Mouse (Mus musculus) adrenal gland (tissue): Measurements from ENCODE around the gene Kctd12b.
"Not testable (repeated sequence)": the region's sequence is repeated elsewhere in the genome, so short reads cannot be mapped to it uniquely, and the experiment has no call there.

Experiments
- intact Hi-C: fragments of 180-260 bp; cut with DNase I; formaldehyde crosslinking; loops from one replicate; pipeline ENCODE4 v1.15.1; 2025
- long read RNA-seq, 2 experiments: library from polyadenylated mRNA; unstranded; transcript quantifications; one replicate each; pipeline ENCODE4 v2.0.0; 2020; ENCODE audit warnings: borderline replicate concordance in 1 of 2; ENCODE audit not compliant: insufficient replicate concordance in 1 of 2

Gene Kctd12b
- long read RNA-seq, experiment 1, full-length matches to known transcripts, result 3 of 3 reads
- long read RNA-seq, experiment 1, partial matches to known transcripts, result 0 of 3 reads
- long read RNA-seq, experiment 1, other reads (novel, unspliced or antisense), result 0 of 3 reads
- long read RNA-seq, experiment 2, full-length matches to known transcripts, result 1 of 3 reads
- long read RNA-seq, experiment 2, partial matches to known transcripts, result 0 of 3 reads
- long read RNA-seq, experiment 2, other reads (novel, unspliced or antisense), result 2 of 3 reads

DNA sequence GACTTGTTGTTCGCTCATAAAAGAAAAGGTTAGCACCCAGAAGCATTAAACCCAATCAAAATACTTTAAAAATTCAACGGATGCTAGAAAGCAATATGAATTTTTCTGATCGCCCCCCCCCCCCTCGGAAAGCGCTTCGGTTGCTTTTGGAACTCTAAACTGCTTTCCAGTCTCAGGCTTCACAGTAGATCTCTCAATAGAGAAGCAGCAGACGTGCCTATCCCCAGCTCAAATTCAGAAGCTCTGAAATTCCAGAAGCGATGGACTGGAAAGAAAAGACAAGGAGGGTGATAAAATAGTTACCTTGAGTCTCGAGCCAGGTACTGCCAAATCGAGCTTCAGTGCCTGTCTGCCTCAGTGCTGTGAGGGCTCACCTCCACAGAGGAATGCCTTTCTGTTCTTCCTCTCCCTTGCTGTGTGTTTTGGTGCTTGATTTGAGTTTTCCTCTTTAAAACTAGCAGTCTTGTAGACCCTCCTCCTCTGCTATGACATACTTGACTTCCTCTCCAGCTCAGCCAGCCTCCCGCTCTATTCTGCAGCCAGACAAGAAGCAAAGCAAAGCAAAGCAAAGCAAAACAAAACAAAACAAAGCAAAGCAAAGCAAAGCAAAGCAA lies at the start of gene Kctd12b:
Kctd12b (minus strand) TSS at position 610 of the 614 bp plus-strand sequence.
- intact Hi-C loops, result no loop called here

- intact Hi-C loops, result no loop called here
Observed at GRCm38 (mm10) chrX:153742493-153742892, 46.3 kb upstream of the Kctd12b start.

GRCm38 (mm10) chrX:153735697-153736096 lies 39.5 kb upstream of the Kctd12b start:
- intact Hi-C loops, result no loop called here

DNA sequence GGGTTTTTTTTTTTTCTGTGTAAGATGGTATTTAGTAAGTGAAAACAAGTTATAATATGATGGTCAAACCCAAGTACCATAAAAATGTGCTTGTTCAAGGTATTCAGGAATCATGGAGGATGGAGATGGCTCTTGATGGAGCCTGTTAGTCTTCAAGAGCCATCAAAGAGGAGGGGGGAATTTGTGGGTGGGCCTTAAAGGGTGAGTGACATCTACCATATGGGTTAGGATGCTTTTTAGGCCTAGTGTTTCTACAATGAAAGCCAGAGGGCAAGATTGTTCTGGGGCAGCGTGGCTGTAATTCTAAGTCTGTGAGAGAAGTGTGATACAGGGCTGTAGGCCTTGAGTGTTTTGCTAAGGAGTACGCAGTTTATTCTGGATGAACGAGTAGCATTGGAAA lies 28.2 kb upstream of the Kctd12b start:
- intact Hi-C loops, result no loop called here

DNA sequence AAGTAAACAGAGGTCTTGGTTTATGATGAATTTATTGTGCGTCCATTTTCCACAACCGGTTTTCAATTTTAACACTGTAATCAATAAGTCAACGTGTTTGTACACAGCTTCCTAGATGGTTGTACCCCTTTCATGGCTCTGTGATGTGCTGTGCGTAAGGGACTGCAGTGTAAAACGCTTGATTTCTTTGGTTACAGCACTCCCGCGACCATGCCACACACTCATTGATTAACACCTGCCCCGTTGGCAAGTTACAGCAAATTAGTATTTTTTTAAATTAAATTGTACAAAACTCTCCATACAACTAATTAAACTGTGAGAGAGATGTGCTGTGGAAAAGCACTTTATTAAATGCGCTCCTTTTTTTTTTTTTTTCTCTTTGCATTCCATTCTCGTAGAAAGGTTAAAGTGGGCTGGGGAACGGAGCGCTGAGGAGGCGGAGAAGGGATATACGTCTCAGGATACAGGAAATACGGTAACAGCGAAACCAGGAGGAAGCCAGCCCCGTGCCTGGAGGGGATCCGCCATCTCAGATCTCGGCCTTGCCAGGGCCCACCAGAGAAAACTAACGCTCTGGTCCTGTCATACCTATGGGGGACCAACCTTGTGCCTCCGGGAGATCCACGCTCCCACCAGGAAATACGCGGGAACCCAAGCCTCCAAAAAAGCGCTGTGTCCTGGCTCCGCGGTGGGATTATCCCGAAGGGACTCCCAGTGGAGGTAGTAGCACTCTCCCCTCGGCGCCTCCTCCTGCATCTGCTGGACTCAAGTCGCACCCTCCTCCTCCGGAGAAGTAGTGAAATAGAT lies 27.1 kb upstream of the Kctd12b start, which contains the start of gene Nbdy:
Nbdy (plus strand) TSS at position 481 of the 807 bp plus-strand sequence.
- intact Hi-C loops, result no loop called here

DNA sequence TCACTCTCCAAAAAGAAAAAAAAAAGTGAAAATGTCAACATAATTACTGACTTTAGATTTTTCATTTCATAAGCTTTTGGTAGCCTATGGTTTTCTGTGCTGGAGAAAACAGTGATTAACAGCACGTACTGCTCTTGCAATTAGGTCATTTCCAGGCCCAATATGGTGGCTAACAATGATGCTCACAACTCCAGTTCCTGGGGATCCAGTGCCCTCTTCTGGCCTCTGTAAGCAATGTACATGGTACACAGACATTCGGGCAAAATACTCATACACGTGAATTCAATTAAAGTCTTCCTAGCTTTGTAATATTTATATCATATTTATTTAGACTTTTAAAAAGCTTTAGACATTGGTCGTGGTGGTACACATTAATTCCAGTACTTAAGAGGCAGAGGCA lies 23.4 kb upstream of the Kctd12b start:
- intact Hi-C loops, result no loop called here

DNA sequence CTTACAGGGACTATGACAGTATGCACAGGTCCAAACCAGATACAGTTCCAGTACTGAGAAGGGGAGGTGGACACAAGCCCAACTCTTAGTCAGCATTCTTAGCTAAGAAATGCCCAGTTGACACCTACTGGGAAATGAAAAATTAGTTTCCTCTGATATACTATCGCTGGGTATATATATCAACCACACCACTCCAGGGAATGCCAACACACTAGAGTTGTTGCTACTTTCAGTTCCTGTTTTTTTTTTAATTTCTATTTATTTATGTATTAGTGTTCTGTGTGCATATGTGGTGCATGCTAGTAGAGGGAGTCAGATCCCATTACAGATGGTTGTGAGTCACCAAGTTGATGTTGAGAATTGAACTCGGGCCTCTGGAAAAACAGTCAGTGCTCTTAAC lies 20.5 kb upstream of the Kctd12b start:
- intact Hi-C loops, result no loop called here

DNA sequence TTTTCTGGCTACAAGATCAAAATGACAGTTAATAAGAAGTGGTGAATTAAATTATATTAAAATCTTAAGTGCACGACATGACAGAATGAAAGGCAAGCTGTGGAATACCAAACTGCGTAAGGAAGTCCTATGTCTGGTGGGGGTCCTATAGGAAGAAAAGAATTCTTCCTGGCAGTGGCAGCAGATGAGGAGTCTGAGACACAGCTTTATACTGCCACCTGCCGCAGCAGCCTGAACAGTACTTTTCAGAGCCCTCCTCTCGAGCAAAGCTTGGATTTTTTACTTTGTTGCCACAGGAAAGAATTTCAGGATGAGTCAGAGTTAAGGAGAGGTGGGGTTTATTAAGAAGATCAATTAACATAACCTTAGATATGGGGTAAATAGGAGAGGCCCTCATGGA lies 11.5 kb upstream of the Kctd12b start:
- intact Hi-C loops, result loop anchor here (2.0 to 10.0 kb wide), 2 partner anchors 71 to 313 kb away; no protein-coding TSS in a partner anchor

DNA sequence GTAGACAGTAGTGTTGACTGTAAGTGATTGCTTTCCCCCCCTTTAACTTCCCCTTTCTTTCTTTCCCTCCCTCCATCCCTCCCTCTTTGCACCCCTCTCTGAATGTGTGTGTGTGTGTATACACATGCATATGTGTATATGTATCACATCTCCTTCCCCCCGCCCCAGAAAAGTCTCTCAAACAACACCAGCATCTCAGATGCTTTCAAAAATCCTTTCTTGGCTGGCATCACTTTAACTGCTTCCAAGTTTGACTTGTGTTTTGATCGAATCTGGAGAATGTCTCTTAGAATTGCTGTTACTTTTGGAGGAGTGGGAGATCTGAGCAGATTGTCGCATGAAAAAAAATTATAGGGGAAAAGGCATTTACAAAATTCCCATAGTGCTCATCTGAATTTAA lies 4.3 kb upstream of the Kctd12b start:
- intact Hi-C loops, result loop anchor here (10.0 kb wide), 1 partner anchor 306 kb away; no protein-coding TSS in a partner anchor

GRCm38 (mm10) chrX:153668233-153668632 lies 28.0 kb downstream of the Kctd12b start:
- intact Hi-C loops, result not testable (repeated sequence)

DNA sequence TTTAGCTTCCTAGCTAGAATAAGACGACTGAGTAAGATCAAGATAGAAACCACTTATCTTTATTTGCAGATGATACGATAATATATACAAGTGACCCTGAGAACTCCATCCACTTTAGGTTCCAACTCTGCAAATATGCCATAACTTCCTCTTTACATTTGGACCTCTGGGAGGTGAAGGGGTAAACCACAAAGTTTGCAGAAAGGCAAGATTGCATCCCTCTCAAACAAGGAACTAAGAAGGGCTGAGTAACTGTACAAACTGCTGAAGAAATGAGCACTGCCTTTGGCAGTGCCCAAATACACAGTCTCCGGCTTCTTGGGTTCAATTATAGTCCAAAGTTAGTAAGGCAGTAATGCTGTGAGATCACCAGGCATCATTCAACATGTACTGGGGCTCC lies 31.3 kb downstream of the Kctd12b start:
- intact Hi-C loops, result no loop called here

GRCm38 (mm10) chrX:153656949-153657348 lies 39.2 kb downstream of the Kctd12b start:
- intact Hi-C loops, result no loop called here

DNA sequence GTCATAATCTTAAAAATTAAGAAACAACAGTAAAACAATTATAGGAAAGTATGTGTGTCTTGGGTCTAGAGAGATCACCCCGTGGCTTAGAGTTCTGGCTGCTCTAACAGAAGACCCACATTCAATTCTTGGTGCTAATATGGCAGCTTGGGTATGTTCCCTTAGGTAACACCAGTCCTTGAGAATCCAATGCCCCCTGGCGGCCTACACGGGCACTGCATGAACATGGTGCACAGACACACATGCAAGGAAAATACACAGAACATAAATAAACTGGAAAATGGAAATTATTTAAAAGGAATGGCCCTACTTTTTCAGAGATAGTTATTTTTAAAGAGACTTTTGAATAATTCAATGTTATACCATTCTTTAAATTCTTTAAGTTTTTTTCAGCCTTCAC lies 55.6 kb downstream of the Kctd12b start:
- intact Hi-C loops, result no loop called here

DNA sequence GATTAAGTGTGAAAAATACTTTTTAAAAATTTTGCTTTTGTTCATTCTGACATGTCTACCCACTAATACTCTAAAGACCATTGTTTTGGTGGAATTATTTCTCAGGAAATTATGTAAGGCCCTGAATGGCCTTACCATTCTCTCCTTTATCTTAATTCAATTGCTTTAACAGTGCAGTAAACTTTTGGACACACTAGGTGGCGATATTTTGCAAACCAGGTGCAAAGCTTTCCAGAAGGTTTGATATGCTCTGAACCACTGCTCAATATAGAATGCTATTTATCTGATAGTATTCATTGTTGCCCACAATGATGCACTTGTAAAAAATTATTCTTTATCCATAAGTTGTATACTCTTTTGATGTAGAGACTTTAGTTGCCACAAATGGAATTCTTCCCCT lies 59.9 kb downstream of the Kctd12b start:
- intact Hi-C loops, result loop anchor here (2.0 kb wide), 1 partner anchor 71 kb away; no protein-coding TSS in a partner anchor
